ENCODE assay signal across 7 mouse cellular contexts in genomic region chr7:12422245-12422849, GRCm38 (mm10). TPM values are rescaled to one million over a fixed set of nuclear protein-coding genes. Genes with fewer than 3 reads are reported as not detected.
A peak's percentile ranks its signal among the peaks of the same experiment; 100 is the strongest.
DNase-seq lines count a peak whose midpoint lies in the region; ATAC-seq and TF ChIP-seq lines count a peak whose summit lies in the region.

Gene Zfp551, minus strand, starts transcription at chr7:12422751.

- H3K27me3 ChIP-seq in embryonic facial prominence, embryonic 10.5 days (replicated peaks; ENCODE audit: low read depth, poor library complexity, severe bottlenecking): no peaks in the 10 kb centered on the region
- H3K27me3 ChIP-seq in midbrain, embryonic 11.5 days (ENCODE audit: control insufficient read depth, insufficient read depth, low read length): no peaks in the 10 kb centered on the region
- no peaks in the 10 kb centered on the region for H3K27me3 ChIP-seq in small intestine, adult 2 months (ENCODE audit: control insufficient read depth, insufficient read depth, low read length)

- peak; percentile 10; the same call in 1 of the 2 replicates for TF ChIP-seq CTCF in small intestine, adult 2 months (IDR thresholded peaks at IDR 0.05; ENCODE audit: extremely low read depth, insufficient read length, insufficient replicate concordance, low read depth, low read length)

- H3K36me3 ChIP-seq in embryonic facial prominence, embryonic 10.5 days (replicated peaks): peaks cover 18% of the 10 kb centered on the region; the same call in 1 of the 2 replicates
- H3K36me3 ChIP-seq in midbrain, embryonic 11.5 days (ENCODE audit: control insufficient read depth, insufficient read depth, low read length): no peaks in the 10 kb centered on the region
- no peaks in the 10 kb centered on the region for H3K36me3 ChIP-seq in small intestine, adult 2 months (ENCODE audit: control insufficient read depth, insufficient read depth, low read length)

- DNase-seq in adrenal gland, postnatal 25 days: peak; percentile 70
- DNase-seq in embryonic facial prominence, embryonic 10.5 days (ENCODE audit: low spot score): peak; percentile 72
- DNase-seq in heart, adult 11 months: peak; percentile 96
- peak; percentile 67 for DNase-seq in kidney, adult 11 months
- peak; percentile 62 for DNase-seq in left cerebral cortex, postnatal 4 days
- DNase-seq in midbrain, embryonic 11.5 days (ENCODE audit: low spot score, missing footprints): peak; percentile 96

- H3K9me3 ChIP-seq in embryonic facial prominence, embryonic 10.5 days: no peaks in the 10 kb centered on the region
- no peaks in the 10 kb centered on the region for H3K9me3 ChIP-seq in midbrain, embryonic 11.5 days (ENCODE audit: control insufficient read depth, low read length)

- peak within 1 kb of the TSS; percentile 79 for H3K27ac ChIP-seq in embryonic facial prominence, embryonic 10.5 days (replicated peaks)
- no peak within 1 kb of the TSS for H3K27ac ChIP-seq in midbrain, embryonic 11.5 days (ENCODE audit: low read depth, low read length)
- no peak within 1 kb of the TSS for H3K27ac ChIP-seq in small intestine, adult 2 months (ENCODE audit: insufficient read depth, low read depth, low read length)

- H3K4me3 ChIP-seq in embryonic facial prominence, embryonic 10.5 days: peak within 1 kb of the TSS; percentile 58
- H3K4me3 ChIP-seq in midbrain, embryonic 11.5 days (ENCODE audit: low read depth, low read length): peak within 1 kb of the TSS; percentile 44
- H3K4me3 ChIP-seq in small intestine, adult 2 months (ENCODE audit: low read depth, low read length): peak within 1 kb of the TSS; percentile 70

- peak within 1 kb of the TSS; percentile 76 for H3K9ac ChIP-seq in midbrain, embryonic 11.5 days (ENCODE audit: low read length)

- H3K4me2 ChIP-seq in midbrain, embryonic 11.5 days: peak within 1 kb of the TSS; percentile 54

- TF ChIP-seq POLR2A in small intestine, adult 2 months (IDR thresholded peaks at IDR 0.05; ENCODE audit: low read depth, low read length): no peak; the same call in 1 of the 2 replicates

- intact Hi-C loops in left cerebral cortex, postnatal 4 days (cut with DNase I): loop anchor here (10.0 kb wide), 1 partner anchor 52 kb away; the partner anchor contains the start of gene Zfp606

- WGBS in embryonic facial prominence, embryonic 10.5 days: under 1% methylated on average over 27 of the region's 27 CpGs
- 1% methylated on average over 27 of the region's 27 CpGs for WGBS in midbrain, embryonic 11.5 days
- WGBS in small intestine, adult 2 months: 1% methylated on average over 27 of the region's 27 CpGs

- peaks cover 7% of the 10 kb centered on the region for H3K4me1 ChIP-seq in embryonic facial prominence, embryonic 10.5 days
- peaks cover 5% of the 10 kb centered on the region for H3K4me1 ChIP-seq in midbrain, embryonic 11.5 days (ENCODE audit: control insufficient read depth, insufficient read depth, low read length)
- H3K4me1 ChIP-seq in small intestine, adult 2 months (ENCODE audit: control insufficient read depth, insufficient read depth, insufficient read length, low read length): no peaks in the 10 kb centered on the region; the same call in 1 of the 2 replicates

- ATAC-seq in midbrain, embryonic 11.5 days (ENCODE audit: low FRiP score): peak; percentile 96

RNA-seq across cellular contexts. Expression of gene Zfp551, which starts in this region (rescaled TPM):
- total RNA-seq in adrenal gland, postnatal 25 days (2021): 6.4 and 7.9 TPM in 2 replicates
- 3.3 and 3.9 TPM in 2 replicates for polyA plus RNA-seq in embryonic facial prominence, embryonic 10.5 days (2016; fragmentation: Nextera tagmentation; extraction: Ambion mirVana)
- 10 to 100 TPM; 10.2 to 11.9 TPM for total RNA-seq in left cerebral cortex, postnatal 4 days (2021)
- 3.9 and 4.2 TPM in 2 replicates for polyA plus RNA-seq in midbrain, embryonic 11.5 days (2014; fragmentation: Nextera tagmentation; extraction: Ambion mirVana)
- 0.06 and 0.09 TPM in 2 replicates for polyA plus RNA-seq in small intestine, adult 2 months (2012; rRNA removed)
